Mouse (Mus musculus) G1E (cell line): Measurements from ENCODE around the gene Msh5.

ENCODE experiments used
- CTCF ChIP-seq: IDR thresholded peaks from 2 replicates; pipeline ENCODE4 v1.5.1; 2012; ENCODE audit warnings: low read depth, low read length, inconsistent platforms, mixed read lengths
- GATA1 ChIP-seq: IDR thresholded peaks from 2 replicates; pipeline ENCODE4 v1.6.1; 2012; ENCODE audit warnings: borderline replicate concordance, low read length, inconsistent platforms, mixed read lengths
- POLR2AphosphoS5 ChIP-seq: IDR thresholded peaks from 2 replicates; pipeline ENCODE4 v1.6.1; 2012; ENCODE audit warnings: low read depth, low read length, inconsistent platforms; ENCODE audit not compliant: insufficient replicate concordance

GRCm38 (mm10) chr17:35061299-35061698 is 14.8 kb upstream of the Msh5 start:
- TF ChIP-seq CTCF, result no peak
- no peak for TF ChIP-seq POLR2AphosphoS5
- no peak for TF ChIP-seq GATA1
